Mouse (Mus musculus): ENCODE data around the gene Ppp1ca.
A peak's percentile ranks its signal among the peaks of the same experiment; 100 is the strongest.

The Ppp1ca gene

DNA sequence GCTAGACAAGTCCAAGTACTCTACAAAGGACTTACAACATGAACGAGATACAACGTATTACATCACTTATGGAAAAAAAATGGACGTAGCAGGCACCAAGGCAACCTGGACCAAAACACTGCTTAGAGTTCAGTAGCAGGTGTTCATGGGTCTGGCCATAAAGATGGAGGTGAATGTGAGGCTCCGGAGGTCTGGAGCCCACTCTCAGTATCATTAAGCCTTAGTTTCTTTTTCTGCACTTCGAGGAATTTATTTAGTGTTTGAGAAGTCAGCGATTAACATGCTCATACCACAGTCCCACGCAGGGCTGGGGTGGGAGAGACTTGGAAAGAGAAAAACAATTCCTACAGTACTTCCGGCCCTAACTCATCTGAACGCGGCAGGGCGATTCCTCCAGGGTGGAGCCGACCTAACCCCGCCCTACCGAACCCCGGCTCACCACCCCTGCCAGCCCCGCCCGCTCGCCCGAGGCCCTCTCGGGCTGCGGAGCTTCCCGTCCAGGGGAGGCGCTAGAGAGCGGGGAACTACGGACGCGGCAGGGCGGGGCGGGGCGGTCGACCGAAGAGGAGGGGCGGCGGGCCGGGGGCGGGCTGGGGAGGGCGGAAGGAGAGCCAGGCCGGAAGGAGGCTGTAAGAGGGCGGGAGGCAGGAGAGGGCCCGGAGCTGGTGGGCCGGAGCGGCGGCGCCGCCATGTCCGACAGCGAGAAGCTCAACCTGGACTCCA, at the start of gene Ppp1ca:
TSS of gene Ppp1ca (plus strand) at position 538 of the 723 bp plus-strand sequence.
- peak; percentile 92 for DNase-seq

DNA sequence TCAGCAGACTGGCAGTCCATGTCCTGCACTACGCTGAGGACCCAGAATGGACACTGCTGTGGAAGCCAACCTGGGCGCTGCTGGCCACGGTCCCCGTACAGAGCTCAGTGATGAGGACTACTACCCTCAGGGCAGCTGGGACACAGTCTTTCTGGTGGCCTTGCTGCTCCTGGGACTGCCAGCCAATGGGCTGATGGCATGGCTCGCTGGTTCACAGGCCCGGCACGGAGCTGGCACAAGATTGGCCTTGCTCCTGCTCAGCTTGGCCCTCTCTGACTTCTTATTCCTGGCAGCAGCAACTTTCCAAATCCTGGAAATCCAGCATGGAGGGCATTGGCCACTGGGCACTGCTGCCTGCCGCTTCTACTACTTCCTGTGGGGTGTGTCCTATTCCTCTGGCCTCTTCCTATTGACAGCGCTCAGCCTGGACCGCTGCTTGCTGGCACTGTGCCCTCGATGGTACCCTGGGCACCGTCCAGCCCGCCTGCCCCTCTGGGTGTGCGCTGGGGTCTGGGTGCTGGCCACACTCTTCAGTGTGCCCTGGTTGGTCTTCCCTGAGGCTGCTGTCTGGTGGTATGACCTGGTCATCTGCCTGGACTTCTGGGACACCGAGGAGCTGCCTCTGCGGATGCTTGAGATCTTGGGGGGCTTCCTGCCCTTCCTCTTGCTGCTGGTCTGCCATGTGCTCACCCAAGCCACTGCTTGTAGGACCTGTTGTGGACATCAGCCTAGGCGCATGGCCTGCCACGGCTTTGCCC, 49.3 kb upstream of the Ppp1ca start:
- no peak for DNase-seq

DNA sequence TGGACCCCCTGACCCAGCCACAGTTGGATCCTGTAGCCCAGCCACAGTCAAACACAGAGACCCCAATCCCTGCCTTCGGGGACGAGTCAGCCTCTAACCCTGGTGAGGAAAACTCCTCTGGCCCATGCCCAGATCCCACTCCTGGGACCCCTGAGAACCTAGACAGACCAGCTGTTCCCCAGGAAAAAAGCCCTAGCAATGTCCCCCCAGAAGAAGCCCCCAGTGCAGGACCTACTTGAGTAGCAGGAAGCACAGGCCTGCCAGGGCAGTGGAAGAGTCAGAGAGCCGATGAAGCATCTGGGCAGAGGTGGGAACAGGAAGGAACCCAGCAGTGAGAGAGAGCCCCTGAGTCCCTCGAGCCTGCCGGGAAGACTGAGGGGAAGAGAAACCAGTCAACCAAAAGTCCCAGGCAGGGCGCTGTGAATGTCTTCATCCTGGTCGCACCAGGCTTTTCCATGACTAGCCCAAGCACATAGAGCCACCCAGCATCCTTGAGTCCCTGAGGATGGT, 48.1 kb upstream of the Ppp1ca start, which contains the start of gene Cabp4:
TSS of gene Cabp4 (minus strand) at position 275 of the 510 bp plus-strand sequence.
- no peak for DNase-seq

DNA sequence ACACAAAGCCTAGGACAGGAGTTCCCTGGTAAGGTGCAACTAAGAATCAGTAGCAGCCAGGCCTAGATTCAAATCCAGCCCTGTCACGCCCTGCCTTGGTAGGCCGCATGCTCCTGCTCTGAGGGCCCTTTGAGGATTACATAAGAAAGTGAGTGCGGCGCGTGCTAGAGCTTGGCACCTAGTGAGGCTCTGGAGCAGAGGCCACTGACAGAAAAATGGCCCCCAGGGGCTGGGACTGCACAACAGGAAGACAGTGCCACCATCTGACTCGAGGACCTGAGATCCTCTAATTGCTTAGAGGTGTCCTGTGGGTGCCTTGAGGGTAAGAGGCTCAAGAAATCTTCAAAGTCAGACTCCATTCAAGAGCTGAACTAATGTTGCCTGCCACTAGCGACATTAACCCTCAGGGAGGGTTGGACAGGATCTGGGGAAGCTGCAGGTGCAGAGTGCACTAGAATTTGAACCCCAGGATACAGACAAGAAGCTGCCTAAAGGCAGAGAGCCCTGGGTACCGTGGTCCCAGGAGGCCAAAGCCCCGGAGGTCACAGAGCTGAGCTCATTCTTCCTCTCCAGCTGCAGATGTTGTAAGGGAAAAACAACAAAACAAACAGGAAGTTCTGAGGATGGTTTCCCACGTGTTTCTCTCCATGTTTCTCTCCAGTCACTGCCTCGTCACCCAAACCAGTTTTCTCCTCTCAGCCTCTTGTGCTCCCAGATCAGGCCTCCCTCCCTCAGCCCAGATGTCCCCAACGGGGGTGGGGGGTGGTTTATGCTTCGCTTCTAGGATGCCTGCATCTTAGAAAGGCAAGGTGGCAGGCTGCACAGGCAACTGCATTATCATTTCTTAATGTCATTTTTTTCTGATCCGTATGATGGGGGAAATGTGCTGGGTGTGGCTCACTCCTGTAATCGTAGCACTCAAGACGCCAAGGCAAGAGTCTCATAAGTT, 47.0 kb upstream of the Ppp1ca start:
- DNase-seq = no peak

DNA sequence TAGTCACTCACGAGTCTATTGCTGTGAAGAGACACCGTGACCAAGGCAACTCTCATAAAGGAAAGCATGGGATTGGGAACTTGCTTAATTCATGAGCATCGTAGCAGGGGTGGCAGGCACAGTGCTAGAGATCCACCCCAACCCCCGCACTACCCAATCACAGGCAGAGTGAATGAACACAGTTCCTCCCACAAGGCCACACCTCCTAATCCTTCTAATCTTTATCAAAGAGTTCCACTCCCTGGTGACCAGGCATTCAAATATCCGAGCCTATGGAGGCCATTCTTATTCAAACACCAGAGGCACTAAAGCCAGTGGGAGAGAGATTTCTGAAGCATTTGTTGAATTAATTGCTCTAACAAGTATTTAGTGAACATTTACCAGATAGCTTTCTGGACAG, 45.9 kb upstream of the Ppp1ca start:
- no peak for DNase-seq

DNA sequence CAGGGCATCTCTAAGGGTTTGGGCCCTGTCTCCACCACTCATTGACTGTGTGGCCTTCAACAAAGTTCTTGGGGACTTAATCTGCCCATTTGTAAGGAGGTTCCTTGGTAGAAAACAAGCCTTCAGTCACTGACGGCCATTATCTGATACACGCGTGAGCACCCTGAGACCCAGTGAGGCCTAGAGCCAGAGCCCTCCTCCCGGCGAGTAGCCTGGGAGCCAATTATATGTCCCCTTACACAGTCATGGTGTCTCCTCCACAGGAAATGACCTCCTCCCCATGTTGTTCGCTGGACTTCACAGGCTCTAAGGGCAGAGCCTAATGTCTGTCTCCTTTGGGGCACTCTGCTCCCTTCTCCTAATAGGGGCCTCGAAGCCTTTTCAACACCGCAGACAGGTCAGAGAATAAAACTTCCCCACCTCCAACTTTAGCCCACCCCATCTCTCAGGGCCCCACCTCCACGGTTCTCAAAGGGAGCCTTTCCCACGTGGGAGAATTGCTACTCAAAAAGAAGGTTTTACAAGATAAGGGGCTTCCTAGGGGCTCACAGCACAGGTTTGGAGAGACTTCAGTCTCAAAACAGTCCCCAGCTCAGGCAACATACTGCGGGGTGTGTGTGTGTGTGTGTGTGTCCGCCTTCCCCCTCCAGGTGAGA, 45.4 kb upstream of the Ppp1ca start:
- DNase-seq = no peak

DNA sequence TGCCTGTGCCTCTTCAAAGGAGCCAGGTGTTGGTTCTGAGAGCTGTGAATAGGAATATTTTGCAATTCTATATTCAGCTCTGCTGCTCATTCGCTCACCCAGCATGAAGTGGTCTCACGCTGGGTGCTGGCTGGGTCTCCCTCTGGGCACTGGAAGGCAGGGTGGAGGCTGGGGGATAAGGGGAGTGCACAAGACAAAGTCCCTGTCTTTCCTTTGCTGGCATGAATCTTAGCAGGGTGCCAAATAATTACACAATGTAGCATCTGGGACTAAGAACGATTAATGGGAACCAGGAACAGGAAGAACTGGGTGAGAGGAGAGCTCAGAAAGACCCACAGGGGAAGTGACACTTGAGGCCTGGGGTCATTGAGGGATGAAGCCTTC, 44.9 kb upstream of the Ppp1ca start:
- no peak for DNase-seq

DNA sequence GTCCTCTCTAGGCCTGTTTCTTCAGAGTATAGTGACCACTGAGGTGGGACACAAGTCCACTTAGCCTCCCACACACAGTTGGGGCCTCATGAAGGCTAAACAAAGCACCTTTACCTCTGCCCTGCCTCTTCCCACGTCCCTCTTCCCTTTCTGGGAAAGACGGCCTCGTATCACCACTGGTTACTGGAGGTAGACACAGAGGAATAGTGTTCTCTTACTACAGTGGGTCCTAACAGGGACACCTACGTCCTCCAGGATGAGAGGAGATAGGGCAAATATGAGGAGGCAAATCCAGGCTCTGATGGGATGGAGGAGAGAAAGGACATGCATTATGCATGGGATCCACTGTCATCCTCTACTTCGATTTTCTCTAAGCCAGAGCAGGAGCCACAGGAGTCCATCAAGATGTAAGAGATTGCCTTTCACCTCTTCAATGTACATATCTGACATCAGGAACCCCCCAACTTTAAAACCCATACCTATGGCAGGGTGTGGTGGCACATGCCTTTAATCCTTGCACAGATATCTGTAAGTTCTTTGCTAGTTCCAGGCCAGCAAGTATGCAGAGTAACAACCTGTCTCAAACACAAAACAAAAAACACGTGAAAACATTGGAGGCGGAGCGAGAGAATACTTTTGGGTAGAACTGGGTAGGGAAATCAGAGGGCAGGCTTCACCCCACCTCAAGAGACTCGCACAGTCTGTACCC, 43.9 kb upstream of the Ppp1ca start:
- DNase-seq = no peak

DNA sequence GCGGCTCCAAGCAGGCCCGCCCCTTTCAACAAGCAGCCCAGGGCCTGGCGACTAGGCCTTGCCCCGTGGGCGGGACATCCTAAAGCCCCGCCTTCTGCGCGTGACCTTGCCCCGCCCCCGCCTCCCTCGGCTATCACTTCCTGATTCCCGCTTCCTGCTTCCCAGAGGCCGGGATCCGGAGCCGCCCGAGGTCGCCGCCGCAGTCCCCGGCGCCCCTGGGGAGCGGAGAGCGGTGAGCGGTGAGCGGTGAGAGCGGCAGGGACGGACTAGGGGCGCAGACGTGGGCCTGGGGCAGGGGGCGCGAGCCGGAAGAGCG, 43.4 kb upstream of the Ppp1ca start, which contains the start of gene Coro1b:
TSS of gene Coro1b (plus strand) at position 129 of the 316 bp plus-strand sequence.
- peak; percentile 96 for DNase-seq

DNA sequence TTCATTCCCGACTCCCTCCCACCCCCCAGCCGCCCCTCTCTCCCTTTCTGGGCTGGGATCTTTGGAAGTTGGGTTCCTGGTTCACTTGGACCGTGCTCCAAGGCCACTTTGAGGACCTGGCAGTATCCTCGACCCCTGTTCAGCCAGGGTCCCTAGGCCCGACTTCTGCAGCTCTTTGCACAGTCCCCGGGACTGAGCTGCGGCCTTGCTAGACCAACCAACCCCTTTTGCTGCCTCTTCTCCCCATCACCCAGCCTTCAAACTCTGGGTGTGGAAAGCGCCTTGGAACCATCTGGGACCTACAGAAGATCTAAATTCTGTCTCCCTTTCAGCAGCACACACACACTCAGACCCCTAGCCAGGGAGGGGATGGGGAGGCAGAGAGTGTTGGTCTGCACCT, 43.0 kb upstream of the Ppp1ca start:
- DNase-seq = no peak

DNA sequence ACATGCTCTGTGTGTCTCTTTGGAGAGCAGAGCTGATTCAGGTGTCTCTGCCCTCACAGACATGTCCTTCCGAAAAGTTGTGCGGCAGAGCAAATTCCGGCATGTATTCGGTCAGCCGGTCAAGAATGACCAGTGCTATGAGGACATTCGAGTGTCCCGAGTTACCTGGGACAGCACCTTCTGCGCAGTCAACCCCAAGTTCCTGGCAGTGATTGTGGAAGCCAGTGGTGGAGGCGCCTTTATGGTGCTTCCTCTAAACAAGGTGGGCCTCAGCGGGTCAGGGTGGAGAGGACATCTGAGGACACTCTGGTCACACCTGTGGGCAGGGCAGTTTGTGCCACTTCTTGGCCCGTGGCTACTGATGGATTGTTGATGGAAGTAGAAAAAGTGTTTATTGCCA, 42.6 kb upstream of the Ppp1ca start:
- no peak for DNase-seq

DNA sequence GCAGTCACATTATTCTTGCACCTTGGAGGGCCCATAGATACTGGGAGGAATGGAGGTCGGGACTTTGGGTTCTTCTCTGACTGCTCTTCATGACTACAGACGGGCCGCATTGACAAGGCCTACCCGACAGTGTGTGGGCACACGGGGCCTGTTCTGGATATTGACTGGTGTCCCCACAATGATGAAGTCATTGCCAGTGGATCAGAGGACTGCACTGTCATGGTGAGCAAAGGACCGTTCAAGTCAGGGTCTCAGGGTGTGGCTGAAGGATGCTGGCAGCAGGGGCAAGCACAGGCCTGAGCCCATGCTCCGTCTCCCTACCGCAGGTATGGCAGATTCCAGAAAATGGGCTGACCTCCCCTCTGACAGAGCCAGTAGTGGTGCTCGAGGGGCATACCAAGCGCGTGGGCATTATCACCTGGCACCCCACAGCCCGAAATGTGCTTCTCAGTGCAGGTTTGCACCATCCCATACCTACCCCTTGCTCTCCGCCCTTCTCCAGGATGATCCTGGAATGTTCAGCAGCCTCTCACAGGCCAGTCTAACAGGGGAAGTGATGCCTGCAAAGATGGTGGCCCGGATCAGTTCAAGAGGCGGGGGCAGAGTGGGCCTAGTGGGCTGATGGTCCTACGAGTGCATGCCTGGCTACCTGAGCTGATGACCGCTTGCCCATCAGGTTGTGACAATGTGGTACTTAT, 42.0 kb upstream of the Ppp1ca start:
- DNase-seq = no peak

DNA sequence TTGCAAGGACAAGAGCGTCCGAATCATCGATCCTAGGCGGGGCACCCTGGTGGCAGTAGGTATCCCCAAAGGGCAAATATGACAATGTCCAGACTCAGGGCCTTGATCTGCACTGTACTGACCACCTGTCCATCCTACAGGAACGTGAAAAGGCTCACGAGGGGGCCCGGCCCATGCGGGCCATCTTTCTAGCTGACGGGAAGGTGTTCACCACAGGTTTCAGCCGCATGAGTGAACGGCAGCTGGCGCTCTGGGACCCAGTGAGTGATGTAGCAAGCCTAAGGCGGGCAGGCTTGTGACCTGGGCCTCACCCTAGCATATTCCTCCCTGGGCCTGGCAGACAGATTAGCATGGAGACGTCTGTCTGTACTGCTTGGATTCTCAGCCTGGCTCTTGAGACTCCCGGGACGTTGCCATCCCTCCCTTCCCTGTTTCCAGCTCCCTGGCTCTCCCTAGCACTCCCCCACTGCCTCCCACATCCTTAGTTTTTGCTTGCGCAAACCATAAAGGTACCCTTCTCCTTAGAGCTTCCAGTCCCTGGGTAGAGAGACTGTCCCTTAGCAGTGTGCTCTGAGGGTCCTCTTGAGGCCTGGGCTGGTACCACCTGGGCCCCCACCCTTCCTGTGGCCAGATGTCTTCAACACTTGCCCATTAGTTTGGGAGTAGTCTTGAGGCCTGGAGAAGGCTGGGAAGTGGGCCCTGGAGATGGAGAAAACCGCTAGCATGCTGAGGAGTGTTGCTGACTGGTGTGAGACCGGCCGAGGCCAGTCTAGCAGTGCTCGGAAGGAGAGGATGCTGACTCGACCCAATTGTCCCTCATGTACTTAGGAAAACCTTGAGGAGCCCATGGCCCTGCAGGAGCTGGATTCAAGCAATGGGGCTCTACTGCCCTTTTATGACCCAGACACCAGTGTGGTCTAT, 41.0 kb upstream of the Ppp1ca start:
- DNase-seq = no peak

DNA sequence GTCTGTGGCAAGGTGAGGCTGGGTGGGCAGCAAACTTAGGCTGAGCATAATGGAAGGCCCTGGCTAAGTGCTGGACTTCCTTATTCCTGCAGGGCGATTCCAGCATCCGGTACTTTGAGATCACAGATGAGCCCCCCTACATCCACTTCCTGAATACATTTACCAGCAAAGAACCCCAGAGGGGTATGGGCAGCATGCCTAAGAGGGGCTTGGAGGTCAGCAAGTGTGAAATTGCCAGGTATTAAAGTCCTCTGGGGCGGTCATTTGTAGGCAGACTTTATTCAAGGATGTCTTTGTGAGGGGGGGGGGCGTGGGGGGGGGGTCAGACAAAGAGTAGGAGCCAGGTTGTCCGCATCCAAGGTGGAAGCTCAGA, 40.4 kb upstream of the Ppp1ca start:
- no peak for DNase-seq

DNA sequence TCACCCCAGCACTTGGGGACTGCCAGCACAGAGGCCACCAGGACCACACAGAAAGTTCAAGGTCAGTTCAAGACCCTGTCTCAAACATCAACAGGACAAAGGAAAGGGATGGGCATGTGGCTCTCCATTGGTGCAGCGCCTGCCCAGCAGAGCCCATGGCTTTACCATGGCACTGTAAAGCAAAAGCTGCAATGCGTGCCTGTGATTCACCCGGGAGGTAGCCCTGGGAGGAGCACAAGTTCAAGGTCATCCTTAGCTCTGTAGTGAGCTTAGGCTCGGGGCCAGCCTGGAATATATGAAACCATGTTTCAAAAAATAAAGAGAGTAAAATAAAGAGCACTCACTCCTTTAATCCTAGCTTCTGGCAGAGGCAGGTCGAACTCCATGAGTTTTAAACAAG, 40.0 kb upstream of the Ppp1ca start:
- no peak for DNase-seq

DNA sequence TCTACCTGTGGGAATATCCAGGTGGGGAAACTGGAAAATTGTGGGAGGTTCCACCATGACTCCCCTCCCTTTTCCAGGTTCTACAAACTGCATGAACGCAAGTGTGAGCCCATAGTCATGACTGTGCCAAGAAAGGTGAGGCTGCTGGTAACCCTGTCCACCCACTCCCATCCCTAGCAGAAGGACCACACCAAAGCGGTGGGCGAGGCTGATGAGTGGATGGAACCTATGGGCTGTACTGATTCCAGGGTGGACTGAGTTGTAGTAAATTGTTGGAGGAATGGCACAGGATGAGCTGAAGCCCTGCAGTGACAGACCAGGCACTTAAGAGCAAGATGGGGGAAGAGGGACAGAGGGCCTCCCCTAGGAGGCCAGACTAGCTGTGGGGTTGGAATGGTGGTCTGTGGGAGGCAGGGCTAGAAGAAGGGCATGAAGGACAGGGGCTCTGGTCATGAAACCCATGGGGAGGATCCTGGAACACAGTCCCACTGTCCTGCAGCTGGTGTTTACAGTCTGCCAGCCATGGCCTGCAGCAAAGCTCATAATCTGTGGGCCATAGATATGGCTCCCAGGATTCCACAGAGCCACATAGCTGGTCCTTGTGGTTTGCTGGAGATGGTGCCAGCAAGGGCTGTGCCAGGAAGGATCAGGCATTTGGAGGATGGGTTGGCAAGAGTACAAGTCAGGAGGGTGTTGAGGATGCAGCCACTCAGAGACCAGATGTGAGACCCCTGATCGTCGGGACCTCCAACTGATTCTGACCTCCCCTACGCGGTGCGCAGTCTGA, 39.2 kb upstream of the Ppp1ca start:
- DNase-seq = no peak

DNA sequence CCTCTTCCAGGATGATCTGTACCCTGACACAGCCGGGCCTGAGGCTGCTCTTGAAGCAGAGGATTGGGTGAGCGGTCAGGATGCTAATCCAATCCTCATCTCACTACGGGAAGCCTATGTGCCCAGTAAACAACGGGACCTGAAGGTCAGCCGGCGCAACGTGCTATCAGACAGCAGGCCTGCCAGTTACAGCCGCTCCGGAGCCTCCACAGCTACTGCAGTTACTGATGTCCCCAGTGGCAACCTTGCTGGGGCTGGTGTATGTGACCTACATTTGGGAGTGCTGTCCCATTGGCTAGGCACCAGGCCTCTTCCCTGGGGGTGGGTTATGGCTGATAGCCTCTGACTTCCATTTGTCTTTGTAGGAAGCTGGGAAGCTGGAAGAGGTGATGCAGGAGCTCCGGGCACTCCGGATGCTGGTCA, 38.6 kb upstream of the Ppp1ca start, which contains the start of gene Ptprcap:
TSS of gene Ptprcap (plus strand) at position 373 of the 423 bp plus-strand sequence.
- DNase-seq = no peak

DNA sequence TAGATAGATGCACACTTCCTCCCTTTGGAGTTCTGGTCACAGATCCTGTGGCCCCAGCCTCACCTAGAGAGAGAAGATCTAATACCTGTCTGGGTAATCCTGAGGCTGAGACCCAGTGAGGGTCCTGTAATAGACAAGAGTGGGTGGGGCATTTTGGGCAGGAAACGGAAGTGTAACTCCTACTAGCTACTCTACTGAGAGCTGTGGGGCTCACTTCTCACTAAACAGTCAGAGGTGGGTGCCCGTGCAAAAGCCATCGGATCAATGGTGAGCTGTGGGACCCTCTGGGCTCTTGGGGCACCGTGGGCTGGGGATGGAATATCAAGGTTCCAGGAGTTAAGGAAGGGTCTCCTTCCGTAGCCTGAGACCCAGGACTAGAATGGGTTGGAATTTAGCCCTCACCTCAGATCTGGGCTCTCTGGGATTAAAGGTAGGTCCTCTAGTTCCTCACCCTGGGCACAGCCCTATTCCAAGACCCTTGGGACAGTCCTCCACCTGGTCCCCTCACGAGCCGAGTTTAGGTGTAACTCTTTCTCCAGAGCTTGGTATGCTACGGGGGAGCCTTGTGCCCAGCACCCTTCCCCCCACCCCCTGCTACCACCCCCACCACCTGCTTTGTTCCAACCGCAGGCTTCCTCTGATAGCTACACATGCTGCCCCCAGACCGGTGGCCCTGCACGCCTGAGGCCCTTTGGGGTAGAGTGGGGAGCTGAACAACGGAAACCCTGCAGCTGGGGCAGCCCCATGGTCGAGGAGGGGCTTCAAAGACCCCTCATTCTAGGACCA, 37.2 kb upstream of the Ppp1ca start:
- no peak for DNase-seq
